Mouse (Mus musculus): ENCODE results near the gene Sept11. TPM values are rescaled to one million over a fixed set of nuclear protein-coding genes. Genes with fewer than 3 reads are reported as not detected.

Gene Sept11
- total and polyA plus RNA-seq, 3 experiments = 72.3 to 138 (median 78.5) TPM

- H3K9ac ChIP-seq (ENCODE audit: insufficient read depth, low read depth) = no peak overlapping the region
- no peaks in the 10 kb centered on the region for H3K9me3 ChIP-seq (replicated peaks; ENCODE audit: low read length)
- no peaks in the 10 kb centered on the region for H3K36me3 ChIP-seq (replicated peaks in 1 of 2; ENCODE audit: control insufficient read depth in 1 of 2, insufficient read depth in 1 of 2, low read length in 1 of 2)
- H3K4me3 ChIP-seq (replicated peaks in 1 of 3; ENCODE audit: low read depth in 2 of 3, low read length in 2 of 3, poor library complexity in 1 of 3) = no peak overlapping the region
- no peak for DNase-seq (ENCODE audit: extremely low read depth)
- no peaks in the 10 kb centered on the region for H3K79me2 ChIP-seq (replicated peaks; ENCODE audit: control insufficient read depth, extremely low read depth, insufficient read depth, poor library complexity, severe bottlenecking)
- no peaks in the 10 kb centered on the region for H3K4me1 ChIP-seq (ENCODE audit: control insufficient read depth in 1 of 2, insufficient read depth in 2 of 2)
- H3K27ac ChIP-seq (ENCODE audit: insufficient read depth, low read depth) = no peak overlapping the region
- in situ Hi-C loops (cut with MboI; ENCODE audit: low pct_ligation_motif_present, low pct_unique_long_range_greater_than_20kb, low sequenced_read_pairs) (no loop called here), dilution Hi-C loops (cut with MboI; ENCODE audit: extremely low pct_ligation_motif_present, extremely low pct_unique_long_range_greater_than_20kb, low sequenced_read_pairs) (no loop called here)
- TF ChIP-seq ETS1 (conservative IDR thresholded peaks at IDR 0.05; ENCODE audit: low read depth, low read length) (no peak), RCOR1 (conservative IDR thresholded peaks at IDR 0.05; ENCODE audit: low read depth, low read length) (no peak), HCFC1 (IDR thresholded peaks at IDR 0.05; ENCODE audit: low read depth, low read length) (no peak), CHD1 (IDR thresholded peaks at IDR 0.05; ENCODE audit: low read depth, low read length) (no peak), MEF2A (IDR thresholded peaks at IDR 0.05; ENCODE audit: borderline replicate concordance, low read depth, low read length) (no peak), NRF1 (IDR thresholded peaks at IDR 0.05; ENCODE audit: low read depth, low read length) (no peak), BHLHE40 (IDR thresholded peaks at IDR 0.05; ENCODE audit: low read depth, low read length) (no peak), ZKSCAN1 (IDR thresholded peaks at IDR 0.05; ENCODE audit: borderline replicate concordance, low read depth, low read length) (no peak), KAT2A (IDR thresholded peaks at IDR 0.05; ENCODE audit: insufficient replicate concordance, low read length) (no peak), USF2 (conservative IDR thresholded peaks at IDR 0.05; ENCODE audit: low read depth, low read length) (no peak), TBP (conservative IDR thresholded peaks at IDR 0.05; ENCODE audit: low read depth, low read length) (no peak), MXI1 (IDR thresholded peaks at IDR 0.05; ENCODE audit: low read depth, low read length) (no peak), E2F4 (IDR thresholded peaks at IDR 0.05; ENCODE audit: insufficient replicate concordance, low read depth, low read length) (no peak), MAZ (IDR thresholded peaks at IDR 0.05; ENCODE audit: low read depth, low read length) (no peak), ELF1 (IDR thresholded peaks at IDR 0.05; ENCODE audit: low read depth, low read length) (no peak), TCF12 (IDR thresholded peaks at IDR 0.05; ENCODE audit: low read depth, low read length) (no peak), POLR2AphosphoS2 (IDR thresholded peaks at IDR 0.05; ENCODE audit: low read depth, low read length) (no peak), MAFK (IDR thresholded peaks at IDR 0.05; ENCODE audit: insufficient replicate concordance, low read length) (no peak), USF1 (IDR thresholded peaks at IDR 0.05; ENCODE audit: low read depth, low read length) (no peak), MAX (IDR thresholded peaks at IDR 0.05; ENCODE audit: low read length) (no peak)
- H3K27me3 ChIP-seq (replicated peaks) = no peaks in the 10 kb centered on the region
- H3K4me2 ChIP-seq (ENCODE audit: insufficient read depth, low read depth, poor library complexity, severe bottlenecking) = no peak overlapping the region
Measured at GRCm38 (mm10) chr5:93077661-93078323, 15.4 kb upstream of the Sept11 start.

DNA sequence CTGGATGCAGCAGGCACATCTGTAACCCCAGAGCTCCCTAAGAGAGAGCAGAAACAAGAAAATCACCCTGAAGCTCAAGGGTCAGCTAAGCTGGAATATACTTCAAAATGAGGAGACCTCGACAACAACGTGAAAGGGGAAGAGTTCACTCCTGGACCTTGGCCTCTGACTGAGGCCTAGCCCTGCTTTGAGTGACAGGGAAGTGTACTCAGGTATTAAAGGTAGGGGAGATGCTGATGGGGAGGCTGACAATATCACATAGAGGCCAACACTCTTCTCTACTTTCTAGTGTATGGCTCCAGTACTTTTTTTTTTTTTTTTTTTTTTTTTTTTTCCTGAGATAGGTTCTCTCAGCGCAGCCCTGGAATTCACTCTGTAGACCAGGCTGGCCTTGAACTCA lies 13.6 kb upstream of the Sept11 start:
- no peak overlapping the region for H3K4me2 ChIP-seq (ENCODE audit: insufficient read depth, low read depth, poor library complexity, severe bottlenecking)
- dilution Hi-C loops (cut with MboI; ENCODE audit: extremely low pct_ligation_motif_present, extremely low pct_unique_long_range_greater_than_20kb, low sequenced_read_pairs) = no loop called here
- no peak for DNase-seq (ENCODE audit: extremely low read depth)
- no peak for TF ChIP-seq ZMIZ1 (IDR thresholded peaks at IDR 0.05; ENCODE audit: low read depth, low read length)
- TF ChIP-seq PAX5 (IDR thresholded peaks at IDR 0.05; ENCODE audit: low read length) = no peak
- no peak for TF ChIP-seq ETS1 (conservative IDR thresholded peaks at IDR 0.05; ENCODE audit: low read depth, low read length)
- no peak for TF ChIP-seq HCFC1 (IDR thresholded peaks at IDR 0.05; ENCODE audit: low read depth, low read length)
- TF ChIP-seq NELFE (IDR thresholded peaks at IDR 0.05; ENCODE audit: low read depth, low read length) = no peak
- H3K4me3 ChIP-seq (replicated peaks in 1 of 3; ENCODE audit: low read depth in 2 of 3, low read length in 2 of 3, poor library complexity in 1 of 3) = no peak overlapping the region
- H3K4me1 ChIP-seq (ENCODE audit: control insufficient read depth in 1 of 2, insufficient read depth in 2 of 2) = no peaks in the 10 kb centered on the region
- H3K36me3 ChIP-seq (replicated peaks in 1 of 2; ENCODE audit: control insufficient read depth in 1 of 2, insufficient read depth in 1 of 2, low read length in 1 of 2) = no peaks in the 10 kb centered on the region
- H3K27ac ChIP-seq (ENCODE audit: insufficient read depth, low read depth) = no peak overlapping the region
- H3K79me2 ChIP-seq (replicated peaks; ENCODE audit: control insufficient read depth, extremely low read depth, insufficient read depth, poor library complexity, severe bottlenecking) = no peaks in the 10 kb centered on the region
- no peaks in the 10 kb centered on the region for H3K9me3 ChIP-seq (replicated peaks; ENCODE audit: low read length)
- in situ Hi-C loops (cut with MboI; ENCODE audit: low pct_ligation_motif_present, low pct_unique_long_range_greater_than_20kb, low sequenced_read_pairs) = no loop called here
- H3K9ac ChIP-seq (ENCODE audit: insufficient read depth, low read depth) = no peak overlapping the region
- no peaks in the 10 kb centered on the region for H3K27me3 ChIP-seq (replicated peaks)

Measured in CH12.LX (cell line).